Comparison of ENCODE assay signal across 11 mouse cellular contexts in genomic region chr15:57542630-57543029, GRCm38 (mm10).
DNase-seq lines count a peak whose midpoint lies in the region; ATAC-seq and TF ChIP-seq lines count a peak whose summit lies in the region.
"Had no signal": no experiment of that assay in that cellular context is flagged by ENCODE, and none has a peak within 500 bp of the region (broad histone marks: within the 10 kb centered on the region; RNA-seq: fewer than 3 reads in every experiment).

No protein-coding gene starts in this region.

- H3K36me3 ChIP-seq in midbrain, embryonic 14.5 days (ENCODE audit: control insufficient read depth, insufficient read depth, low read length) = no peaks in the 10 kb centered on the region
- no peaks in the 10 kb centered on the region for H3K36me3 ChIP-seq in midbrain, embryonic 13.5 days
- H3K36me3 ChIP-seq: embryonic facial prominence, embryonic 15.5 days; hindbrain, embryonic 13.5 days had no signal

- WGBS in midbrain, embryonic 14.5 days = 37% methylated on average over 3 of the region's 3 CpGs
- 33% methylated on average over 3 of the region's 3 CpGs for WGBS in midbrain, embryonic 13.5 days

- intact Hi-C loops in gastrocnemius, postnatal 14 days (cut with DNase I; ENCODE audit: low total_unique reads) = no loop called here

- H3K4me1 ChIP-seq in midbrain, embryonic 14.5 days (ENCODE audit: control insufficient read depth, insufficient read depth, low read length) = no peaks in the 10 kb centered on the region
- no peaks in the 10 kb centered on the region for H3K4me1 ChIP-seq in midbrain, embryonic 13.5 days (replicated peaks)
- no peaks in the 10 kb centered on the region for H3K4me1 ChIP-seq in cortical plate, adult 2 months (ENCODE audit: control insufficient read depth, insufficient read depth, low read length)
- H3K4me1 ChIP-seq: embryonic facial prominence, embryonic 15.5 days; hindbrain, embryonic 13.5 days had no signal

- no peak overlapping the region for H3K27ac ChIP-seq in midbrain, embryonic 14.5 days (replicated peaks; ENCODE audit: low read depth, low read length)
- no peak overlapping the region for H3K27ac ChIP-seq in midbrain, embryonic 13.5 days
- H3K27ac ChIP-seq in cortical plate, adult 2 months (ENCODE audit: insufficient read depth, low read length) = no peak overlapping the region
- H3K27ac ChIP-seq: embryonic facial prominence, embryonic 15.5 days; hindbrain, embryonic 13.5 days had no signal

- H3K9me3 ChIP-seq in midbrain, embryonic 14.5 days (ENCODE audit: control insufficient read depth, low read length) = no peaks in the 10 kb centered on the region
- no peaks in the 10 kb centered on the region for H3K9me3 ChIP-seq in midbrain, embryonic 13.5 days
- H3K9me3 ChIP-seq: embryonic facial prominence, embryonic 15.5 days; hindbrain, embryonic 13.5 days had no signal

- no peak for ATAC-seq in midbrain, embryonic 14.5 days (ENCODE audit: low FRiP score, low TSS enrichment)
- no peak for ATAC-seq in midbrain, embryonic 13.5 days

- no peak overlapping the region for H3K4me2 ChIP-seq in midbrain, embryonic 14.5 days (ENCODE audit: low read length)
- H3K4me2 ChIP-seq in midbrain, embryonic 13.5 days (replicated peaks) = no peak overlapping the region
- H3K4me2 ChIP-seq: embryonic facial prominence, embryonic 15.5 days; hindbrain, embryonic 13.5 days had no signal

- TF ChIP-seq CTCF in cortical plate, adult 2 months (IDR thresholded peaks at IDR 0.05; ENCODE audit: extremely low read depth, insufficient read depth, low read length) = 0 out of 2 replicates have a peak, but pooled peaks have one; percentile 21

- H3K4me3 ChIP-seq in midbrain, embryonic 14.5 days (replicated peaks; ENCODE audit: low read depth, low read length) = no peak overlapping the region
- H3K4me3 ChIP-seq in midbrain, embryonic 13.5 days (replicated peaks) = no peak overlapping the region
- H3K4me3 ChIP-seq in cortical plate, adult 2 months (ENCODE audit: insufficient read depth, low read length) = no peak overlapping the region
- H3K4me3 ChIP-seq: embryonic facial prominence, embryonic 15.5 days; hindbrain, embryonic 13.5 days had no signal

- H3K27me3 ChIP-seq in midbrain, embryonic 14.5 days (ENCODE audit: control insufficient read depth, insufficient read depth, low read length) = no peaks in the 10 kb centered on the region
- no peaks in the 10 kb centered on the region for H3K27me3 ChIP-seq in midbrain, embryonic 13.5 days
- H3K27me3 ChIP-seq: embryonic facial prominence, embryonic 15.5 days; hindbrain, embryonic 13.5 days had no signal

- H3K9ac ChIP-seq in midbrain, embryonic 14.5 days (replicated peaks; ENCODE audit: low read length) = no peak overlapping the region
- H3K9ac ChIP-seq in midbrain, embryonic 13.5 days (replicated peaks) = no peak overlapping the region
- H3K9ac ChIP-seq: embryonic facial prominence, embryonic 15.5 days; hindbrain, embryonic 13.5 days had no signal

- no peak for TF ChIP-seq POLR2A in cortical plate, adult 2 months (IDR thresholded peaks at IDR 0.05; ENCODE audit: extremely low read depth, insufficient read depth, low read length)

- peak; percentile 22 for DNase-seq in gastrocnemius, postnatal 14 days
- DNase-seq in gastrocnemius, adult 8-10 months (ENCODE audit: low spot score in 2 of 2) = no peak
- DNase-seq in midbrain, embryonic 14.5 days = peak; percentile 27
- peak; percentile 57 for DNase-seq in right cerebral cortex, postnatal 14 days
- no peak for DNase-seq in Muller cell, postnatal 12 days (ENCODE audit: inconsistent ontology term)
- no peak for DNase-seq in urinary bladder, adult 2 months (ENCODE audit: low spot score)
- DNase-seq: thymus, adult 18-20 months had no signal

Comparison
In these comparisons a context has a peak if more than half of its experiments do, and no peak if none do; other contexts are left out.
1. DNase-seq: peak in gastrocnemius, postnatal 14 days (single experiment), midbrain, embryonic 14.5 days (single experiment) and right cerebral cortex, postnatal 14 days (single experiment); none in gastrocnemius, adult 8-10 months (0 of 2), Muller cell, postnatal 12 days (single experiment) and urinary bladder, adult 2 months (single experiment).